Mouse (Mus musculus): ENCODE results near the gene Dedd2. TPM values are rescaled to one million over a fixed set of nuclear protein-coding genes. Genes with fewer than 3 reads are reported as not detected.

The Dedd2 gene
- 14.8 and 15.8 TPM in 2 replicates for polyA plus RNA-seq (2015; fragmentation: Nextera tagmentation; extraction: Ambion mirVana)

DNA sequence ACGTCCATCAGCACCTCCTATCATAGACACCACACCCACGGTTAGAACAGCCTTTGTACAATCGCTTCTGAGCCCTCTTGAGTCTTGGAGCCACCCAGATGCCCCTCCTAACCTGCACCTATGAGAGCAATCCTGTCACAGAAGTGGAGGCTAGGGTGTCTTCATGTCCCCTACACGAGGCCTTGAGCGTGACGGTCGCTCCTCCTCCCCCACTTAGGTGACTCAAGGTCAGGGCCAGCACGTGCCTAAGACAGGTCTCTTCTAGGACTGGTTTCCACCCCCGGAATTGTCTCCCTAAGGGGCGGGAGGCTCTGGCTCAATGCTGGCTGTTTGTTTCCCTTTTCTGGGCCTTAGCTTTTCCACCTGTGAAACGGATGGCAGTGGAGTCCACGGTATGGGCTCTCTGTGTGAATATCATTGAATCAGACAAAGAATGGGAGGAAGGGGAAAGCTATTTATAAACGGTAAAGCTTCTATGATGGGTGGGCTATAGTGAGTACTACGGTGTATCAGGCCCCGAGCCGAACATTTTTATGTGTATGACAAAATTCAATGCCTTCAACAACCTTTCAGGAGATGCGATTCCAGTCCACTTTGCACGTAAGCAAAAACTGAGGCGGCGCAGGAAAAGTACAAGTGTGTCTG, at the start of gene Dedd2:
Gene Dedd2, minus strand, starts transcription at position 159 of the 645 bp plus-strand sequence.
- H3K4me2 ChIP-seq (replicated peaks; ENCODE audit: low read depth): peak within 1 kb of the TSS; percentile 90
- H3K4me1 ChIP-seq (replicated peaks; ENCODE audit: control insufficient read depth, insufficient read depth, low read length): peaks cover 13% of the 10 kb centered on the region
- H3K9me3 ChIP-seq (ENCODE audit: control insufficient read depth): no peaks in the 10 kb centered on the region
- H3K27me3 ChIP-seq (replicated peaks; ENCODE audit: control insufficient read depth, insufficient read depth, low read length): no peaks in the 10 kb centered on the region
- H3K9ac ChIP-seq (ENCODE audit: low read depth, low read length): peak within 1 kb of the TSS; percentile 74
- peak within 1 kb of the TSS; percentile 76 for H3K4me3 ChIP-seq (ENCODE audit: low read depth, low read length)
- ATAC-seq: no peak
- no peak for TF ChIP-seq CTCF (IDR thresholded peaks at IDR 0.05; ENCODE audit: low read depth)
- WGBS: 4% methylated on average over 20 of the region's 20 CpGs
- peaks cover 20% of the 10 kb centered on the region for H3K36me3 ChIP-seq (ENCODE audit: control insufficient read depth, insufficient read depth)
- peak within 1 kb of the TSS; percentile 89 for H3K27ac ChIP-seq (ENCODE audit: low read depth, low read length)

DNA sequence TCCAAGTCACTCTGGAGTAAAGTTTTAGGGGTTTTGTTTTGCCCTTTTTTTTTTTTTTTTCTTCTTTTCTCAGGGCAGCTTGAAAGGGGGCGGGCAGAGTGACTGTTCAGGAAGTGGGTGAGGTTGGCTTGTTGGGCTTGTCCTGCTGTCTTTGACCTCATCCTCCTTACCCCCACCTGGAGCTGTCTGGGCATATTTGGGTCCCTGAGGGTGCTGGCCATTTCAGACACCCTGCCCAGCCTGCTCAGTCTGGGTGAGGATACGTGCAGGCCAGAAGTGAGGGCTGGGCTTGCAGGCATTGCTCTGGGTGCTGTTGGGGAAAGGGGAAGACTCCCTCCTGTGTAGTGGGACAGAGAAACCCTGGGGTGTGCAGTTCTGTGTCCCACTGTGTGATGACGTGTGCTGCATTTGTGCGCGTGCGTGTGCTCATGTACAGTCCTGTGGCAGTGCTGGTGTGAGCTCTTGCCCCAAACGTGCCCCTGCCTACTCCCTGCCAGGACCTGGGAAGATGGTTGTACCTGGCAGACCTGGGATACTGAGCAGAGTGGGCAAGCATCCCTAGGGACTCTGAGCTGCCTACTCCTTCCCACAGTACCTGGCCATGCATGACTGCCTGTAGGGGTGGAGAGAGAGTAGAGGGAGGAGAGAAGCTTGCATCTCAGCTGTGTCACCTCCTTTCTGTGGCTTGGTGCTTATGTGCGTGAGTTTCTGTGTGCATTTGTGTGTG, 49.3 kb upstream of the Dedd2 start:
- H3K27ac ChIP-seq (ENCODE audit: low read depth, low read length): no peak overlapping the region; the same call in 1 of the 2 replicates
- no peaks in the 10 kb centered on the region for H3K9me3 ChIP-seq (ENCODE audit: control insufficient read depth)
- no peaks in the 10 kb centered on the region for H3K27me3 ChIP-seq (replicated peaks; ENCODE audit: control insufficient read depth, insufficient read depth, low read length)
- H3K9ac ChIP-seq (ENCODE audit: low read depth, low read length): peak overlapping the region; percentile 77; the same call in 1 of the 2 replicates
- ATAC-seq: no peak
- 76% methylated on average over 8 of the region's 8 CpGs for WGBS
- H3K4me2 ChIP-seq (replicated peaks; ENCODE audit: low read depth): peak overlapping the region; percentile 72
- H3K4me1 ChIP-seq (replicated peaks; ENCODE audit: control insufficient read depth, insufficient read depth, low read length): no peaks in the 10 kb centered on the region; the same call in 1 of the 2 replicates
- TF ChIP-seq CTCF (IDR thresholded peaks at IDR 0.05; ENCODE audit: low read depth): no peak
- H3K4me3 ChIP-seq (ENCODE audit: low read depth, low read length): no peak overlapping the region
- H3K36me3 ChIP-seq (ENCODE audit: control insufficient read depth, insufficient read depth): peaks cover 27% of the 10 kb centered on the region

DNA sequence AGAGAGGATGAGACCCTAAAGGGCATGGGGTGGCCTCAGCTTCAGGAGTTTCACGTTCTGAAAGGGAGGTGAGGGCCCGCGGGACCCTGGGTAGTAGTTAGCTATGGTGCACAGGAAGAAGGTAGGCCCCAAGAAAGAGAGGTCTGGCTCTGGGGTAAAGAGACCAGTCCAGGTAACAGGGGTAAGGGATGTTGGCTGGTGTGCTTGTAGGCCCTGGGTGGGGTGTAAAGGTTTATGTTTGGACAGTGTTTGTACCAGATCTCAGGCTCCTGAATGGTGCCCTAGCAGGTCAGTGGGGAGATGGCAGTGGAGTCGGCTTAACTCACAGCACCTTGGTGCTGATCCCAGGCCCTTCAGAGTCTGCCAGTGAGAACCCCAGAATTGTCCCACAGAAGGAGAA, 48.6 kb upstream of the Dedd2 start:
- Histone ChIP-seq H3K4me3 (ENCODE audit: low read depth, low read length) (peak overlapping the region; percentile 68), H3K27me3 (replicated peaks; ENCODE audit: control insufficient read depth, insufficient read depth, low read length) (no peaks in the 10 kb centered on the region), H3K4me2 (replicated peaks; ENCODE audit: low read depth) (peak overlapping the region; percentile 72), H3K36me3 (ENCODE audit: control insufficient read depth, insufficient read depth) (peaks cover 27% of the 10 kb centered on the region), H3K9me3 (ENCODE audit: control insufficient read depth) (no peaks in the 10 kb centered on the region), H3K4me1 (replicated peaks; ENCODE audit: control insufficient read depth, insufficient read depth, low read length) (no peaks in the 10 kb centered on the region; the same call in 1 of the 2 replicates), H3K9ac (ENCODE audit: low read depth, low read length) (peak overlapping the region; percentile 77), H3K27ac (ENCODE audit: low read depth, low read length) (no peak overlapping the region; the same call in 1 of the 2 replicates)
- WGBS: 40% methylated on average over 4 of the region's 4 CpGs
- no peak for ATAC-seq
- TF ChIP-seq CTCF (IDR thresholded peaks at IDR 0.05; ENCODE audit: low read depth): no peak

DNA sequence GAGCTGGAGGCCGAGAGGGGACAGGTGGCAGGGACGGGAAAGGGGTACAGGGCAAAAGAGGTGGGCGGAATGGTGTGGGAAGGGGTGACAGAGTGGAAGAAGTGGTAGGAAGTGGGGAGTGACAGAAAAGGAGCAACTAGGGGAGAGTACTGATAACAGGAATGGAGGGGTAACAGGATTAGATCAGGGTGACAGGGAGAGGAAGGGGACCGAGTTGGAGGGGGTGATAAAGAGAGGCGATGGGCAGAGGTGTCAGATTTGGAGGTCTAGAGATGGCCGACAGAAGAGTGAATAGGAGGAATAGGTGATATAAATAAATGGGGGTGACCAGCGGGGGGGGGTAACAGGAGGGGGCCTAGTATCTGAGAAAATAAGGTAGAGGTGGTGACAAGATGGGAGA, 48.2 kb upstream of the Dedd2 start:
- no peak for TF ChIP-seq CTCF (IDR thresholded peaks at IDR 0.05; ENCODE audit: low read depth)

DNA sequence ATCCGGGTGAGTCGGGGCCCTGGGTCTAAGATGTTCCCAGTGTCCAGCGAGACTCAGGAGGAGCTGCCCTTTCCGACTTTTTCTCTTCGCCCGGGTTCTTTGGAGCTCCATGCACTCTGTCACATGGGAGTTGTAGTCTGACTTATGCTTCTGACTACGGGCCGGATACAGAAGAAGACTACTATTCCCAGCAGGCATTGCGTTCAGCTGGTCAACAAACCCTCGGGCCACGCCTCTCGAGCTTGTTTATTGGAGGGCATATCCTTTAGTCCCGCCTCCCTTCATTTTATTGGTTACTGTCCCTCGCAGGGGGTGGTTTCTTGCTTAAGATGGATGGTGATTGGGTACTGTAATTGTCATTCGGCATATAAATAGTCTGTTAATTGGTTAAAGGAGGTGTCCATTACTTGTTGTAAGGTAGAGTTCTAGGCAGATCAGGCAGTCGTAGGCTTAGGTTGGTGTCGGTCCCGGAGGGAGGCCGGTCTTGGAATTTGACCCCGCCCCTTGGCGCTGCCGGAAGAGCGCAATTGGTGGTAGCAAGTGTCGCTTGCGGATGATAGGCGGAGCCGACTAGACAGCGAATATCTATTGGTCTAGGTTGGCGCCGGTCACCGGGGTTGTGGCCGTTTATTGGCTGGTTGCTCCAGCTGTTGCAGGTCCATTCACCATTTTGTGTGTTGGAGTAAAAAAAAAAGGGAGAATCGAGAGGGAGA, 47.5 kb upstream of the Dedd2 start:
- peak overlapping the region; percentile 77 for H3K9ac ChIP-seq (ENCODE audit: low read depth, low read length)
- under 1% methylated on average over 33 of the region's 33 CpGs for WGBS

More for the DNA sequence above, 48.2 kb upstream of the Dedd2 start:
- peak overlapping the region; percentile 72 for H3K4me2 ChIP-seq (replicated peaks; ENCODE audit: low read depth)
- WGBS: under 1% methylated on average over 7 of the region's 7 CpGs
- peak overlapping the region; percentile 68 for H3K4me3 ChIP-seq (ENCODE audit: low read depth, low read length)
- H3K36me3 ChIP-seq (ENCODE audit: control insufficient read depth, insufficient read depth): peaks cover 27% of the 10 kb centered on the region
- H3K27ac ChIP-seq (ENCODE audit: low read depth, low read length): peak overlapping the region; percentile 78
- ATAC-seq: no peak
- peak overlapping the region; percentile 77 for H3K9ac ChIP-seq (ENCODE audit: low read depth, low read length)
- no peaks in the 10 kb centered on the region for H3K27me3 ChIP-seq (replicated peaks; ENCODE audit: control insufficient read depth, insufficient read depth, low read length)
- H3K4me1 ChIP-seq (replicated peaks; ENCODE audit: control insufficient read depth, insufficient read depth, low read length): no peaks in the 10 kb centered on the region; the same call in 1 of the 2 replicates
- H3K9me3 ChIP-seq (ENCODE audit: control insufficient read depth): no peaks in the 10 kb centered on the region

More for the DNA sequence above, 47.5 kb upstream of the Dedd2 start:
- H3K27me3 ChIP-seq (replicated peaks; ENCODE audit: control insufficient read depth, insufficient read depth, low read length): no peaks in the 10 kb centered on the region
- no peaks in the 10 kb centered on the region; the same call in 1 of the 2 replicates for H3K4me1 ChIP-seq (replicated peaks; ENCODE audit: control insufficient read depth, insufficient read depth, low read length)
- peak; percentile 95 for ATAC-seq
- TF ChIP-seq CTCF (IDR thresholded peaks at IDR 0.05; ENCODE audit: low read depth): no peak
- H3K4me3 ChIP-seq (ENCODE audit: low read depth, low read length): peak overlapping the region; percentile 68
- H3K36me3 ChIP-seq (ENCODE audit: control insufficient read depth, insufficient read depth): peaks cover 21% of the 10 kb centered on the region
- H3K4me2 ChIP-seq (replicated peaks; ENCODE audit: low read depth): peak overlapping the region; percentile 72
- no peaks in the 10 kb centered on the region for H3K9me3 ChIP-seq (ENCODE audit: control insufficient read depth)
- H3K27ac ChIP-seq (ENCODE audit: low read depth, low read length): peak overlapping the region; percentile 87

Data from intestine, postnatal 0 days (tissue).